Mouse (Mus musculus): ENCODE data around the gene Pagr1b.

- no peak for TF ChIP-seq CTCF (IDR thresholded peaks at IDR 0.05; ENCODE audit: extremely low read depth, insufficient read depth, insufficient read length, insufficient replicate concordance)
- no peak for TF ChIP-seq POLR2A (IDR thresholded peaks at IDR 0.05; ENCODE audit: low read depth, low read length)
Measured at GRCm38 (mm10) chr7:127016481-127016485, at the start of gene Pagr1b.
